Mouse (Mus musculus) forebrain, embryonic 12.5 days (tissue): Measurements from ENCODE around the gene Rassf2. TPM values are rescaled to one million over a fixed set of nuclear protein-coding genes. Genes with fewer than 3 reads are reported as not detected.

Experiments used
- ATAC-seq: fragments of 200-750 bp; cut with Nextera tagmentation; 2 replicates; pipeline ENCODE4 v1.8.0; 2017; ENCODE audit warnings: moderate TSS enrichment; ENCODE audit not compliant: low FRiP score
- H3K27ac ChIP-seq: fragments of 300-500 bp; sonication (generic); 2 replicates; pipeline ENCODE4 v1.5.1; 2016; ENCODE audit warnings: mild to moderate bottlenecking
- H3K27me3 ChIP-seq: fragments of 300-500 bp; sonication (generic); 2 replicates; pipeline ENCODE4 v1.6.1; 2016; ENCODE audit warnings: mild to moderate bottlenecking
- H3K36me3 ChIP-seq: fragments of 300-500 bp; sonication (generic); replicated peaks from 2 replicates; pipeline ENCODE4 v1.6.1; 2016; ENCODE audit warnings: mild to moderate bottlenecking
- H3K4me1 ChIP-seq: fragments of 300-500 bp; sonication (generic); 2 replicates; pipeline ENCODE4 v1.6.1; 2016
- H3K4me2 ChIP-seq: fragments of 300-500 bp; sonication (generic); 2 replicates; pipeline ENCODE4 v1.6.1; 2016; ENCODE audit warnings: mild to moderate bottlenecking, moderate library complexity
- H3K4me3 ChIP-seq: fragments of 300-500 bp; sonication (generic); replicated peaks from 2 replicates; pipeline ENCODE4 v1.5.1; 2016; ENCODE audit warnings: mild to moderate bottlenecking
- H3K9ac ChIP-seq: fragments of 300-500 bp; sonication (generic); 2 replicates; pipeline ENCODE4 v1.6.1; 2016; ENCODE audit warnings: mild to moderate bottlenecking
- H3K9me3 ChIP-seq: fragments of 300-500 bp; sonication (generic); 2 replicates; pipeline ENCODE4 v1.6.1; 2016
- WGBS: fragments of 180-500 bp; shearing (Covaris S2); methylation state at CpG from one replicate; pipeline ENCODE4 v1.1.7; 2016; 5-methylcytosine and 5-hydroxymethylcytosine counted together
- polyA plus RNA-seq: library from polyadenylated mRNA; unstranded; fragments of >200 nt; fragmentation: Nextera tagmentation; extraction: Ambion mirVana; gene quantifications from 2 replicates; pipeline ENCODE4 v1.2.1, GENCODE M21; 2016

Rassf2 gene
- polyA plus RNA-seq, 1 experiment from 2014 or later, result 27.8 TPM

GRCm38 (mm10) chr2:132016034-132016433 lies 14.0 kb downstream of the Rassf2 start:
- Histone ChIP-seq H3K27ac (no peak overlapping the region), H3K4me2 (no peak overlapping the region), H3K4me3 (no peak overlapping the region), H3K36me3 (peaks cover 11% of the 10 kb centered on the region), H3K27me3 (no peaks in the 10 kb centered on the region), H3K4me1 (peaks cover 7% of the 10 kb centered on the region; the same call in 1 of the 2 replicates), H3K9me3 (no peaks in the 10 kb centered on the region), H3K9ac (no peak overlapping the region)
- ATAC-seq, result no peak
- WGBS, result 60% methylated on average over 1 of the region's 1 CpGs

GRCm38 (mm10) chr2:132013152-132013551 lies 16.9 kb downstream of the Rassf2 start:
- no peak overlapping the region for H3K27ac ChIP-seq
- 85% methylated on average over 4 of the region's 4 CpGs for WGBS
- no peak overlapping the region for H3K9ac ChIP-seq
- H3K36me3 ChIP-seq, result peaks cover 37% of the 10 kb centered on the region
- no peak for ATAC-seq
- H3K4me1 ChIP-seq, result 0 out of 2 replicates have a peak, but pooled peaks cover 3% of the 10 kb centered on the region
- H3K4me3 ChIP-seq, result no peak overlapping the region
- H3K4me2 ChIP-seq, result no peak overlapping the region
- H3K9me3 ChIP-seq, result no peaks in the 10 kb centered on the region
- H3K27me3 ChIP-seq, result no peaks in the 10 kb centered on the region

DNA sequence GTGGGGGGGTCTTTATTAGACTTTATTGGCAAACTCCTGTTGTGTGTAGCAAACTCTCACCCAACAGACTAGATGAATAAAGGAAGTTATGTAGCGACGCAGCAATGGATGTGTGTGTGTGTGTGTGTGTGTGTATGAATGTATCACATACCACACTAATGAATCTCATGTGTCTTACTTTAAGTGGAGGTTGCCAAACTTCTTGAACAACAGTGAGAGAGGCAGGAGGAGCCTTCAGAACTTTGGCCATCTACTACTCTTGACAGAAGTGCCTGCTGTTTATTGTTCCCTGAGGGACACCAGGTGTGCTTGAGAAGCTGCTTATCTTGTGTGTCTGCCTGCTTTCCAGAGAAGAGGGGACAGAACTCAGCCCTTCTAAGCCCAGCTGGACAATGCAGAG lies 19.3 kb downstream of the Rassf2 start:
- peaks cover 45% of the 10 kb centered on the region for H3K36me3 ChIP-seq

DNA sequence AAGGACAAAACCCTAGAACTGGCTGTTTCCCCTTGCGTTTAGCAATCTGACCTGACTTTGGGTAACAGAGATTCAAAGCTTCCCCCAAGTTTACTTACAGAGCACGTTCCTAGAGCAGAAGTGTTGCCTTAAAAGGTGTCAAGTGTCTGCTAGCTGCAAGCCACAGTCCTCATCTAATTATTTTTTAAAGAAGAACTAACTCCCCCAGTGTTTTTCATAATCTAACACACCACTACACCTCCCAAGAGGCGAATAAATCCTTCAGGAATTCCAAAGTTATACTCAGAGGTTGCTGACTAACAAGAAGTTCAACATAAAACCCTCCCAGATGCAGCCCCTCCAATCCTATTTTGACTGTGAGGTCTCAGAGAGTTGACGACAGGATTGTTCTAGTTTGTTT lies 21.9 kb downstream of the Rassf2 start:
- no peak for ATAC-seq
- H3K9ac ChIP-seq, result no peak overlapping the region
- no peak overlapping the region for H3K4me3 ChIP-seq
- 73% methylated on average over 4 of the region's 4 CpGs for WGBS
- no peak overlapping the region for H3K27ac ChIP-seq
- peaks cover 59% of the 10 kb centered on the region for H3K36me3 ChIP-seq
- no peaks in the 10 kb centered on the region for H3K4me1 ChIP-seq
- H3K9me3 ChIP-seq, result no peaks in the 10 kb centered on the region
- H3K27me3 ChIP-seq, result no peaks in the 10 kb centered on the region
- H3K4me2 ChIP-seq, result no peak overlapping the region

More for the DNA sequence above, 19.3 kb downstream of the Rassf2 start:
- Histone ChIP-seq H3K27ac (no peak overlapping the region), H3K27me3 (no peaks in the 10 kb centered on the region), H3K9me3 (no peaks in the 10 kb centered on the region), H3K4me1 (no peaks in the 10 kb centered on the region), H3K9ac (no peak overlapping the region), H3K4me3 (no peak overlapping the region), H3K4me2 (no peak overlapping the region)
- ATAC-seq, result no peak
- WGBS, result 98% methylated on average over 2 of the region's 2 CpGs

GRCm38 (mm10) chr2:132007475-132007819 lies 22.6 kb downstream of the Rassf2 start:
- Histone ChIP-seq H3K27me3 (no peaks in the 10 kb centered on the region), H3K27ac (no peak overlapping the region), H3K9ac (no peak overlapping the region), H3K4me2 (no peak overlapping the region), H3K4me1 (no peaks in the 10 kb centered on the region), H3K4me3 (no peak overlapping the region), H3K9me3 (no peaks in the 10 kb centered on the region), H3K36me3 (peaks cover 65% of the 10 kb centered on the region)
- ATAC-seq, result no peak
- WGBS, result 68% methylated on average over 6 of the region's 6 CpGs

DNA sequence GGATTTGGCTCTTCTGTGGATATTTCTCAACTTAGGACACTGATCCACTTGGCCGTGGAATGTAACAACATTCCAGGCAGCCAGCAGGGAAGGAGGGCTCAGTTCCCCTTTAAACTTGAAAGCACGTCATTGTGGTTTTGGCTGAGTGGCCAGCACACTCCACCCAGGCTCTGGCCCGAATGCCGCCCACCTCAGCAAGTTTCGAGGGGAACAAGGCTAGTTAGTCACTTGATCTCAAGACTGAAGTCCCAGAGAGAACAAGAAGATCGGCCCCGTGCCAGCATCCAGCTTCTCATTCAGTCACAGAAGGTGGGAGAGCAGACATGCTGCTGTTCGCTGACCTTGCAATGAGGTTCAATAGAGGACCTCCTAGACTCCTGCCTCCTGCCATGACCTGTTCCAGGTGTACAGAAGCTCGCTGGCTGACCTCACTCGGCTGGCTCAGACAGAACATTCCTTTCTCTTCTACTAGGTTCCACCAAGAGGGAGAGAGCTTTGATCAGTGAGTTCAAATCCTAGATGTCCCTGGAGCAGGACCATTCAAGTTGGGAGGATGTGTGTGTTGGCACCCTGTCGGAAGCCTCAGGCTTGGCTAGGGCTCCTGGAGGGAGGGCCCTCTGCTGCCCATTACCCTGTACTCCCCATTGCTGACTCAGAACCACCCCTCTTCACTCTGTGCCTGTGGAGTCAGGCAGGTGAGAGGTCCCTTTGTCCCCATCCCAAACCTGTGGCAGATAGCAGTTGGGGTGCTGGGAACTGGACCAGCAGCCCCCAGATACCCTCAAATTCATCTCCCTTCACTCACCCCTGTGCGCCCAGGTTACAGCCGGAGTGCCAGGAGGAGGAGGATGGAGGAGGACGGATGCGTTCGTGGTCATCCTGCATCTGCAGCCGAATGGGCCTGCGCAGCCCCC lies 23.2 kb downstream of the Rassf2 start:
- no peak overlapping the region for H3K9ac ChIP-seq
- ATAC-seq, result no peak
- H3K27me3 ChIP-seq, result no peaks in the 10 kb centered on the region
- no peak overlapping the region for H3K4me3 ChIP-seq
- no peak overlapping the region for H3K4me2 ChIP-seq
- no peaks in the 10 kb centered on the region for H3K9me3 ChIP-seq
- no peak overlapping the region for H3K27ac ChIP-seq
- H3K36me3 ChIP-seq, result peaks cover 67% of the 10 kb centered on the region
- WGBS, result 90% methylated on average over 18 of the region's 18 CpGs
- no peaks in the 10 kb centered on the region for H3K4me1 ChIP-seq

- 89% methylated on average over 4 of the region's 4 CpGs for WGBS
- no peak overlapping the region for H3K9ac ChIP-seq
- H3K4me1 ChIP-seq, result no peaks in the 10 kb centered on the region
- no peaks in the 10 kb centered on the region for H3K9me3 ChIP-seq
- H3K36me3 ChIP-seq, result peaks cover 64% of the 10 kb centered on the region
- no peak overlapping the region for H3K4me3 ChIP-seq
- no peaks in the 10 kb centered on the region for H3K27me3 ChIP-seq
- H3K4me2 ChIP-seq, result no peak overlapping the region
- H3K27ac ChIP-seq, result no peak overlapping the region
- ATAC-seq, result no peak
Observed at GRCm38 (mm10) chr2:132005445-132005844, 24.6 kb downstream of the Rassf2 start.

DNA sequence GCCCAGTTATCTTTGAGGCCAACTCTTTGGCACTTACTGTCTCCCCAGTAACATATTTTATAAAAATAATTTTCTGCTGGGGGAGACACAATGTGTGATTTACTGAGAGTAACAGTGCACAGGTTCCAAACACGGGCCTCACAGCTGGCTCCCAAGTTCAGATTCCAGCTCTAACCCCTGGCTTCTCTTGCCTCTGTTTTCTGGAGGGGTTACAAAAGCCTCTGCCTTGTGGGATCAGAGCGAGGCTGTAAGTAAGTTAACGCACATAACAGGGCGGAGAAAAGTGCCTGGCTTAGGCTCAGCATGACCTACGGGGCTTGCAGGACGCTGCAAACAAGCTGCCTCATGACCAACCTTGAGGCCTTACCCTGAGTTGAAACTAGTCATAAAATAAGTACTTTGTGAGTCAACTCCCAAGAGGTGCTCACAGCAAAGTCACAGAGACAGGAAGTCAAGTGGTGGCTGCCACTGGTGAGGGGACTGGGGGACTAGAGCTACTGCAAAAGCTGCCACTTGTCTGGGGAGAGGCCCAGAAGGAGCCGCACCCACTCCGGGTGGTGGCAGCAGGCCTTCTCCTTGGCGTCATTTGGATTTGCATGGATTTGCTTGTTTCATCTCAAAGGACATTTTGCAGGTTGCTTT lies 25.4 kb downstream of the Rassf2 start:
- Histone ChIP-seq H3K4me1 (no peaks in the 10 kb centered on the region), H3K27ac (no peak overlapping the region), H3K9ac (no peak overlapping the region), H3K27me3 (no peaks in the 10 kb centered on the region), H3K4me2 (no peak overlapping the region), H3K36me3 (peaks cover 64% of the 10 kb centered on the region), H3K9me3 (no peaks in the 10 kb centered on the region), H3K4me3 (no peak overlapping the region)
- ATAC-seq, result no peak
- WGBS, result 83% methylated on average over 9 of the region's 9 CpGs

- no peak overlapping the region for H3K9ac ChIP-seq
- no peak overlapping the region for H3K4me3 ChIP-seq
- ATAC-seq, result no peak
- H3K9me3 ChIP-seq, result no peaks in the 10 kb centered on the region
- no peak overlapping the region for H3K27ac ChIP-seq
- WGBS, result 89% methylated on average over 5 of the region's 5 CpGs
- no peaks in the 10 kb centered on the region for H3K4me1 ChIP-seq
- peaks cover 61% of the 10 kb centered on the region for H3K36me3 ChIP-seq
- no peaks in the 10 kb centered on the region for H3K27me3 ChIP-seq
- H3K4me2 ChIP-seq, result no peak overlapping the region
Observed at GRCm38 (mm10) chr2:132003916-132004315, 26.1 kb downstream of the Rassf2 start.

DNA sequence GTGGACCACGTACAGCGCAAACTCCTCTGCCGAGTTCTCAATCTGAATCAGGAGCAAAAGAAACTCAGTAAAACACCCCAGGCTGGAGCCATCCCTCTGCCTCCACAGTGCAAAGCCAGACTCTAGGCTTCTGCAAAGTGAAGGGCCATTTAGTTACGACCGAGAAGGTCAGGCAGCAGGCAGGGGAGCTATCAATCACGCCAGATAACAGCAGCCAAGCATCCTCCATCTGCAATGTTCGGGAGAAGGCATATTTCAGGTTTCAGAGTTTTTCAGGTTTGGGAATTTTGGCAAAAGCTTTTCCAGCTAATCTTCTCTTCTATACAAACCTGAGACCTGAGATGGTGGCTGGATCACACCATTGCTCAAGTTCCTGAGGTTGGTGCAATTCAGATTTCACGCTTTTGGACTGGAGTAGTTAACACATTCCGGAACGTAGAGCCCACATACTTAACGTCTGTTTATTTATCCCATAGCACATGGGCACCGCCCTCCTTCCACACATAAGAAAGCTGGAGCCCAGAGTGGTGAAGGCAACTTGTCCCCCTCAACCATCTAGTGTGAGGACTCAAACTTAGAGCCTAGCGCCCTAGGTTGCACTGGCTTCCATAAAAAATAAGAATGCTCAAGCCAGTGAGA lies 28.2 kb downstream of the Rassf2 start:
- peaks cover 61% of the 10 kb centered on the region for H3K36me3 ChIP-seq
- H3K9ac ChIP-seq, result no peak overlapping the region
- ATAC-seq, result no peak
- H3K9me3 ChIP-seq, result no peaks in the 10 kb centered on the region
- 89% methylated on average over 13 of the region's 13 CpGs for WGBS
- no peak overlapping the region for H3K4me2 ChIP-seq
- no peak overlapping the region for H3K4me3 ChIP-seq
- no peak overlapping the region for H3K27ac ChIP-seq
- H3K27me3 ChIP-seq, result no peaks in the 10 kb centered on the region
- H3K4me1 ChIP-seq, result no peaks in the 10 kb centered on the region

DNA sequence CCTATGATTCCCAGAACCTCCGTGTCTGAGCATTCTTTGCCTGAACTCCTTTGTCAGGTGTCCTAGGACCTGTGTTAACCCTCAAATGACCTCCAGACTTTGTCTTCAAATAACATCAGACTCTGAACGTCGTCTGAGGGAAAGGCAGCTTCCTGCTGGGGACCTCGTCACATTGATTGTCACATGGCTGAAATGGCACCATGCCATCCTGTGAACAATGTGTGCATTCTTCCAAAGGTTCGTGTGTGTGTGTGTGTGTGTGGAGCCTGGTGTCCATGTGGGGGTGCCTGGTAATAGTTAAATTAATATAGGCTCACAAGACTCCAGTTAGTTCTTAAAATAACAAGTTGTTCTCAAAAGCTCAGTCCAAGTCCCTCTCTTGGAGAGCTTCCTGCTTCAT lies 32.7 kb downstream of the Rassf2 start:
- no peak overlapping the region for H3K27ac ChIP-seq
- H3K4me3 ChIP-seq, result no peak overlapping the region
- no peak overlapping the region for H3K4me2 ChIP-seq
- 33% methylated on average over 5 of the region's 5 CpGs for WGBS
- no peak for ATAC-seq
- peaks cover 19% of the 10 kb centered on the region for H3K4me1 ChIP-seq
- H3K9me3 ChIP-seq, result no peaks in the 10 kb centered on the region
- no peak overlapping the region for H3K9ac ChIP-seq
- H3K27me3 ChIP-seq, result no peaks in the 10 kb centered on the region
- H3K36me3 ChIP-seq, result peaks cover 66% of the 10 kb centered on the region

DNA sequence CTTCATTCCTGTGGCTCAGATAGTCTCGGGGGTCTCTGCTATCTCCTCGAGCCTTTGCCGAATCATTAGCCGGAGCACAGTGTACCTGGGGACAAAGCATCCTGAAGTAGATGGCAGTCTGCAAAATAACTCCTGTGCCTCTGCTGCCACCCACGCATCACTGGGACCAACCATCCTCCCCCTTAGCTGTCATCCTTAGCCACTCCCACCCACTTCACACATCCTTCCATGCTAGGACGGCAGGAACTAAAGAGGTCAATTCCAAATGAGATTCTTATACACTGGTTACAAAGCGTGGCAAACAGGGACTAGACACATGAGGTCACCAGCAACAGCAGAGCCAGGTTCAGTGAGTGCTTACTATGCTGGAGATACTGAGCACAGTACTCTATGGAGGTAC lies 33.7 kb downstream of the Rassf2 start:
- H3K4me2 ChIP-seq, result no peak overlapping the region
- no peak overlapping the region for H3K9ac ChIP-seq
- no peaks in the 10 kb centered on the region for H3K27me3 ChIP-seq
- ATAC-seq, result no peak
- no peak overlapping the region for H3K4me3 ChIP-seq
- no peak overlapping the region for H3K27ac ChIP-seq
- peaks cover 19% of the 10 kb centered on the region for H3K4me1 ChIP-seq
- H3K9me3 ChIP-seq, result no peaks in the 10 kb centered on the region
- H3K36me3 ChIP-seq, result peaks cover 57% of the 10 kb centered on the region
- WGBS, result 91% methylated on average over 7 of the region's 7 CpGs
